8 mouse cellular contexts compared by ENCODE assay signal in the genomic region with DNA sequence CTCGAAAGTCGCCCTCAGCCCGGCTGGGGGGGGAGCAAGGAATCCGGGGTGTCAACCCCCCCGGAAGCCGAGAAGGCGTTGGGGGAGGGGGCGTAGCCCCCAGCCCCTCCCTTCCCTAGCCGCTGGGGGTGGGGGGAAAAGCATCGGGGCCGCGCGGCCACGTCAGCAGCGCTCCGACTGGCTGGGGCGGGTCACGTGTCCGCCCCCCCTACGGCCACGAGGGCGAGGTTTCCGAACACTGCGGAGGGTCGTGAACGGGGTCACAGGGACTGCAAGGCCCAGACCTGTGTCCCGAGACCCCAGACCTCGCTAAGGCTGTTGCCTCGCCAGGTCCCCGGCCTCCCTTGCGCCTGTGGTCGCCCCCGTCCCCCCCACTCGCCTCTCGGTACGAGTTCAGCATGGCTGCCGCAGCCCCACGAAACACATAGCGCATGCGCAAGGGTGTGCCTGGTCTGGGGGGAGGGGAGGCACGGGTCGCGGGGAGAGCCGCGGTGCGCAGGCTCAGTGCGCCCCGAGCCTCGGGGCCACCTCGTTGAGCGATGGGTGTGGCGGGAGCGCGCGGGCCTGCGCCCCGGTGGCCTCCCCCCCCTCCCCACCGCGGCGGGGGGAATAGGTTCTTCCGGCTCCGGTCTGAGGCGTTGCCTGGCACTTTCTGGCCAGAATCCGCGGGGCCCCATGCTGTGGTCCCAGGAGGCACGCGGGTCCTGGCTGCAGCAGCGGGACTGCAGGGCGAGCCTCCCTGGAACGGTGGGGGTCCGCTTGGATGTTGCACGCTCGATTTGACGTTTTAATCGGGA. TPM values are rescaled to one million over a fixed set of nuclear protein-coding genes. Genes with fewer than 3 reads are reported as not detected.
DNase-seq lines count a peak whose midpoint lies in the region; ATAC-seq and TF ChIP-seq lines count a peak whose summit lies in the region.

A gene (minus strand): TSS at position 447 of the 797 bp plus-strand sequence.

- TF ChIP-seq CTCF in intestine, postnatal 0 days (IDR thresholded peaks at IDR 0.05; ENCODE audit: low read depth): no peak

- H3K4me1 ChIP-seq in embryonic facial prominence, embryonic 10.5 days: peaks cover 25% of the 10 kb centered on the region
- H3K4me1 ChIP-seq in intestine, postnatal 0 days (replicated peaks; ENCODE audit: control insufficient read depth, insufficient read depth, low read length): no peaks in the 10 kb centered on the region
- peaks cover 32% of the 10 kb centered on the region for H3K4me1 ChIP-seq in midbrain, embryonic 10.5 days

- peak; percentile 43 for ATAC-seq in intestine, postnatal 0 days

- intact Hi-C loops in left cerebral cortex, postnatal 36 days (cut with DNase I): no loop called here

- DNase-seq in adrenal gland, postnatal 14 days: peak; percentile 99
- peak; percentile 98 for DNase-seq in embryonic facial prominence, embryonic 10.5 days (ENCODE audit: low spot score)
- DNase-seq in gonadal fat pad, adult 2 months (ENCODE audit: low read depth): no peak
- peak; percentile 98 for DNase-seq in left cerebral cortex, postnatal 36 days (ENCODE audit: low spot score in 2 of 2)
- peak; percentile 98 for DNase-seq in midbrain, embryonic 10.5 days (ENCODE audit: low spot score)
- peak; percentile 93 for DNase-seq in right cerebral cortex, postnatal 36 days (ENCODE audit: low spot score in 2 of 2)
- DNase-seq in urinary bladder, postnatal 4 days (ENCODE audit: low spot score in 2 of 2): peak; percentile 97 to 98

- peaks cover 33% of the 10 kb centered on the region for H3K36me3 ChIP-seq in embryonic facial prominence, embryonic 10.5 days (replicated peaks)
- peaks cover 8% of the 10 kb centered on the region; the same call in 1 of the 2 replicates for H3K36me3 ChIP-seq in intestine, postnatal 0 days (ENCODE audit: control insufficient read depth, insufficient read depth)
- H3K36me3 ChIP-seq in midbrain, embryonic 10.5 days: peaks cover 27% of the 10 kb centered on the region

- H3K9ac ChIP-seq in intestine, postnatal 0 days (ENCODE audit: low read depth, low read length): peak within 1 kb of the TSS; percentile 92

- H3K27me3 ChIP-seq in embryonic facial prominence, embryonic 10.5 days (replicated peaks; ENCODE audit: low read depth, poor library complexity, severe bottlenecking): peaks cover 5% of the 10 kb centered on the region; the same call in 1 of the 2 replicates
- no peaks in the 10 kb centered on the region for H3K27me3 ChIP-seq in intestine, postnatal 0 days (replicated peaks; ENCODE audit: control insufficient read depth, insufficient read depth, low read length)
- H3K27me3 ChIP-seq in midbrain, embryonic 10.5 days (ENCODE audit: low read depth, poor library complexity, severe bottlenecking): 0 out of 2 replicates have a peak, but pooled peaks cover 4% of the 10 kb centered on the region

- peak within 1 kb of the TSS; percentile 99 for H3K4me3 ChIP-seq in embryonic facial prominence, embryonic 10.5 days
- peak within 1 kb of the TSS; percentile 98 for H3K4me3 ChIP-seq in intestine, postnatal 0 days (ENCODE audit: low read depth, low read length)
- H3K4me3 ChIP-seq in midbrain, embryonic 10.5 days: peak within 1 kb of the TSS; percentile 99

- H3K4me2 ChIP-seq in intestine, postnatal 0 days (replicated peaks; ENCODE audit: low read depth): peak within 1 kb of the TSS; percentile 80

- no peaks in the 10 kb centered on the region for H3K9me3 ChIP-seq in embryonic facial prominence, embryonic 10.5 days
- H3K9me3 ChIP-seq in intestine, postnatal 0 days (ENCODE audit: control insufficient read depth): no peaks in the 10 kb centered on the region
- no peaks in the 10 kb centered on the region for H3K9me3 ChIP-seq in midbrain, embryonic 10.5 days (replicated peaks)

- WGBS in embryonic facial prominence, embryonic 10.5 days: under 1% methylated on average over 74 of the region's 75 CpGs
- WGBS in intestine, postnatal 0 days: under 1% methylated on average over 72 of the region's 75 CpGs
- WGBS in midbrain, embryonic 10.5 days: under 1% methylated on average over 70 of the region's 75 CpGs

- H3K27ac ChIP-seq in embryonic facial prominence, embryonic 10.5 days (replicated peaks): peak within 1 kb of the TSS; percentile 100
- H3K27ac ChIP-seq in intestine, postnatal 0 days (ENCODE audit: low read depth, low read length): peak within 1 kb of the TSS; percentile 100
- H3K27ac ChIP-seq in midbrain, embryonic 10.5 days (replicated peaks): peak within 1 kb of the TSS; percentile 99

RNA-seq across cellular contexts. Expression of the gene that starts here (rescaled TPM):
- total RNA-seq in adrenal gland, postnatal 14 days (2021): 198 and 203 TPM in 2 replicates
- polyA plus RNA-seq in embryonic facial prominence, embryonic 10.5 days (2016; fragmentation: Nextera tagmentation; extraction: Ambion mirVana): 141 and 144 TPM in 2 replicates
- 110 and 117 TPM in 2 replicates for polyA plus RNA-seq in gonadal fat pad, adult 2 months (2012; rRNA removed)
- 51.8 and 60.0 TPM in 2 replicates for polyA plus RNA-seq in intestine, postnatal 0 days (2015; fragmentation: Nextera tagmentation; extraction: Ambion mirVana)
- total RNA-seq in left cerebral cortex, postnatal 36 days (2021): 100 to 1,000 TPM; 183 to 189 TPM
- 126 and 137 TPM in 2 replicates for polyA plus RNA-seq in midbrain, embryonic 10.5 days (2016; fragmentation: Nextera tagmentation; extraction: Ambion mirVana)
